Mouse (Mus musculus): ENCODE measurements at regions not wholly inside any gene's neighbourhood (a gene's known extent, or its start where the extent isn't known, plus 50 kb on each side); places are given as distances from the start of the nearest gene placed in this dataset.
A peak's percentile ranks its signal among the peaks of the same experiment; 100 is the strongest.

DNA sequence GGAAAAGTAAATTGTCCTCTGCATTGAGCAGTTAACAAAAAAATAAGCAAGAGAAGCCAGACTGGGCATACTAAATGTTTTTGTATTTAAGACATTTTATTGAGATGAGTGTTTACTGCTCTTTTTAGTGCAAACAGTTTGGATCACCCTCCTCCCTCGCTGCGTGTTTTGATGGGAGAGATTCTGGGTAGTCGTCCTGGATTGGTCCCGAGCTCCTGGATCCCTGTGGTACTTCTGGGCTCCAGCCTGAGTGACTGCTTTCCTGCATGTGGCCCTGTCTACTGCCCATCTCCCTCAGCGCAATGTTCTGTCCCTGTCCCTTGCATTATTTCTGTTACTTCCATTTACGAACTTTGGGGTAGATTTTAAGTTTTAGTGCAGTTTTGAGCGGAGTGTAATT, 179.9 kb upstream of the Tle4 start:
- Histone ChIP-seq H3K4me3 (ENCODE audit: low read depth, low read length) (no peak overlapping the region), H3K27ac (ENCODE audit: low read length) (no peak overlapping the region), H3K9ac (ENCODE audit: low read depth, low read length) (no peak overlapping the region), H3K9me3 (replicated peaks; ENCODE audit: control insufficient read depth, low read length) (no peaks in the 10 kb centered on the region), H3K36me3 (ENCODE audit: control insufficient read depth, insufficient read depth) (no peaks in the 10 kb centered on the region), H3K4me2 (ENCODE audit: low read depth, low read length) (no peak overlapping the region), H3K27me3 (ENCODE audit: control insufficient read depth, insufficient read depth, low read depth, low read length) (no peaks in the 10 kb centered on the region), H3K4me1 (ENCODE audit: control insufficient read depth, low read depth, low read length) (no peaks in the 10 kb centered on the region)
- ATAC-seq (ENCODE audit: low read depth), result no peak
- WGBS (ENCODE audit: insufficient replicate concordance), result 34% methylated on average over 7 of the region's 7 CpGs

GRCm38 (mm10) chr19:14777198-14777597, 179.3 kb upstream of the Tle4 start:
- no peaks in the 10 kb centered on the region for H3K9me3 ChIP-seq (replicated peaks; ENCODE audit: control insufficient read depth, low read length)
- H3K27ac ChIP-seq (ENCODE audit: low read length), result no peak overlapping the region
- no peaks in the 10 kb centered on the region for H3K4me1 ChIP-seq (ENCODE audit: control insufficient read depth, low read depth, low read length)
- 13% methylated on average over 10 of the region's 10 CpGs for WGBS (ENCODE audit: insufficient replicate concordance)
- H3K4me3 ChIP-seq (ENCODE audit: low read depth, low read length), result no peak overlapping the region
- no peak overlapping the region for H3K4me2 ChIP-seq (ENCODE audit: low read depth, low read length)
- no peak overlapping the region for H3K9ac ChIP-seq (ENCODE audit: low read depth, low read length)
- H3K36me3 ChIP-seq (ENCODE audit: control insufficient read depth, insufficient read depth), result no peaks in the 10 kb centered on the region
- no peak for ATAC-seq (ENCODE audit: low read depth)
- no peaks in the 10 kb centered on the region for H3K27me3 ChIP-seq (ENCODE audit: control insufficient read depth, insufficient read depth, low read depth, low read length)

DNA sequence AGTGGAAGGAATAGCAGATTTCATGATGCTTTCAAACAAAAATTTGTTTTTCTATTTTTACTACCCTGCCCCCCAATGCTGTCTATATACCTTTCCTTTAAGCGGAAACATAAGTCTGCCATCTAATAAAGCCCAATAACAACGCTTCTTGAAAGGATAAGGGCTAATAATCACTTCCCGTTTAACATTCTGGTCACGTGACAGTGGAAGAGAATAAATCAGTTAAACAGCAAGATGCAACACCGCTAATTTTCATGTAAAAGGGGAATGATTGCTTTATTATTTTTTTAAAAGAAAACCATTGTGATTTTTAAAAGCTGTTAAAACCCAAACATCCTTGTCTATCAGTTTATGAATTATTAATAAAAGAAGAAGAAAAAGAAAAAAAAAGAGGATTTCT, 178.9 kb upstream of the Tle4 start:
- no peak overlapping the region for H3K4me2 ChIP-seq (ENCODE audit: low read depth, low read length)
- H3K4me3 ChIP-seq (ENCODE audit: low read depth, low read length), result no peak overlapping the region
- no peaks in the 10 kb centered on the region for H3K36me3 ChIP-seq (ENCODE audit: control insufficient read depth, insufficient read depth)
- H3K27ac ChIP-seq (ENCODE audit: low read length), result no peak overlapping the region
- no peaks in the 10 kb centered on the region for H3K4me1 ChIP-seq (ENCODE audit: control insufficient read depth, low read depth, low read length)
- WGBS (ENCODE audit: insufficient replicate concordance), result 56% methylated on average over 5 of the region's 5 CpGs
- H3K27me3 ChIP-seq (ENCODE audit: control insufficient read depth, insufficient read depth, low read depth, low read length), result no peaks in the 10 kb centered on the region
- no peaks in the 10 kb centered on the region for H3K9me3 ChIP-seq (replicated peaks; ENCODE audit: control insufficient read depth, low read length)
- no peak for ATAC-seq (ENCODE audit: low read depth)
- no peak overlapping the region for H3K9ac ChIP-seq (ENCODE audit: low read depth, low read length)

GRCm38 (mm10) chr19:14772794-14773193, 174.9 kb upstream of the Tle4 start:
- no peak for ATAC-seq (ENCODE audit: low read depth)
- H3K9ac ChIP-seq (ENCODE audit: low read depth, low read length), result no peak overlapping the region
- no peak overlapping the region for H3K4me3 ChIP-seq (ENCODE audit: low read depth, low read length)
- no peaks in the 10 kb centered on the region for H3K9me3 ChIP-seq (replicated peaks; ENCODE audit: control insufficient read depth, low read length)
- no peak overlapping the region for H3K27ac ChIP-seq (ENCODE audit: low read length)
- 38% methylated on average over 2 of the region's 2 CpGs for WGBS (ENCODE audit: insufficient replicate concordance)
- no peaks in the 10 kb centered on the region for H3K36me3 ChIP-seq (ENCODE audit: control insufficient read depth, insufficient read depth)
- H3K27me3 ChIP-seq (ENCODE audit: control insufficient read depth, insufficient read depth, low read depth, low read length), result no peaks in the 10 kb centered on the region
- no peak overlapping the region for H3K4me2 ChIP-seq (ENCODE audit: low read depth, low read length)
- no peaks in the 10 kb centered on the region for H3K4me1 ChIP-seq (ENCODE audit: control insufficient read depth, low read depth, low read length)

- Histone ChIP-seq H3K36me3 (ENCODE audit: control insufficient read depth, insufficient read depth) (no peaks in the 10 kb centered on the region), H3K4me1 (ENCODE audit: control insufficient read depth, low read depth, low read length) (no peaks in the 10 kb centered on the region), H3K27ac (ENCODE audit: low read length) (no peak overlapping the region), H3K4me3 (ENCODE audit: low read depth, low read length) (no peak overlapping the region), H3K9me3 (replicated peaks; ENCODE audit: control insufficient read depth, low read length) (no peaks in the 10 kb centered on the region), H3K4me2 (ENCODE audit: low read depth, low read length) (no peak overlapping the region), H3K9ac (ENCODE audit: low read depth, low read length) (no peak overlapping the region), H3K27me3 (ENCODE audit: control insufficient read depth, insufficient read depth, low read depth, low read length) (no peaks in the 10 kb centered on the region)
- no peak for ATAC-seq (ENCODE audit: low read depth)
Observed at GRCm38 (mm10) chr19:14752646-14753045, 154.8 kb upstream of the Tle4 start.

DNA sequence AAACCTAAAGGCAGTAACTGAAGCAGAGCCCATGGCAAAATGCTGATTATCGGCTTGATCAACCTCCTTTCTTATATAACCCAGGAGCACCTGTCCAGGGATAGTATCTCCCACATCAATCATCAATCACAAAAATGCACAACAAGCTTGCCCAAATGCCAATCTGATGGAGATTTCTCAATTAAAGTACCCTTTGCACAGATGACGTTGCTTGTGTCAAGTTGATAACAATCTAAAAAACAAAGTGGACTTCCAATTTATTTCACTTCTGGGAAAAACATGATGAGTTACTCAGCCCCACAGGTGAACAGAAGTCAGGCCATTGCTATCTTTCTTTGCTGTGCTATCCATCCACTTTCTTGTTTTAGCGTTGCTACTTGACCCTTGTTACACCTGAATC, 144.5 kb upstream of the Tle4 start:
- WGBS (ENCODE audit: insufficient replicate concordance), result 69% methylated on average over 3 of the region's 3 CpGs
- no peak for ATAC-seq (ENCODE audit: low read depth)

GRCm38 (mm10) chr19:14740936-14741335, 143.1 kb upstream of the Tle4 start:
- Histone ChIP-seq H3K9me3 (replicated peaks; ENCODE audit: control insufficient read depth, low read length) (no peaks in the 10 kb centered on the region), H3K4me3 (ENCODE audit: low read depth, low read length) (no peak overlapping the region), H3K36me3 (ENCODE audit: control insufficient read depth, insufficient read depth) (no peaks in the 10 kb centered on the region), H3K9ac (ENCODE audit: low read depth, low read length) (no peak overlapping the region), H3K27me3 (ENCODE audit: control insufficient read depth, insufficient read depth, low read depth, low read length) (no peaks in the 10 kb centered on the region), H3K4me2 (ENCODE audit: low read depth, low read length) (no peak overlapping the region), H3K27ac (ENCODE audit: low read length) (no peak overlapping the region), H3K4me1 (ENCODE audit: control insufficient read depth, low read depth, low read length) (no peaks in the 10 kb centered on the region)
- WGBS (ENCODE audit: insufficient replicate concordance), result 53% methylated on average over 1 of the region's 1 CpGs
- no peak for ATAC-seq (ENCODE audit: low read depth)

More for the DNA sequence above, 144.5 kb upstream of the Tle4 start:
- no peaks in the 10 kb centered on the region for H3K4me1 ChIP-seq (ENCODE audit: control insufficient read depth, low read depth, low read length)
- H3K4me3 ChIP-seq (ENCODE audit: low read depth, low read length), result no peak overlapping the region
- H3K9me3 ChIP-seq (replicated peaks; ENCODE audit: control insufficient read depth, low read length), result no peaks in the 10 kb centered on the region
- H3K27me3 ChIP-seq (ENCODE audit: control insufficient read depth, insufficient read depth, low read depth, low read length), result no peaks in the 10 kb centered on the region
- H3K27ac ChIP-seq (ENCODE audit: low read length), result no peak overlapping the region
- H3K4me2 ChIP-seq (ENCODE audit: low read depth, low read length), result no peak overlapping the region
- H3K9ac ChIP-seq (ENCODE audit: low read depth, low read length), result no peak overlapping the region
- no peaks in the 10 kb centered on the region for H3K36me3 ChIP-seq (ENCODE audit: control insufficient read depth, insufficient read depth)

DNA sequence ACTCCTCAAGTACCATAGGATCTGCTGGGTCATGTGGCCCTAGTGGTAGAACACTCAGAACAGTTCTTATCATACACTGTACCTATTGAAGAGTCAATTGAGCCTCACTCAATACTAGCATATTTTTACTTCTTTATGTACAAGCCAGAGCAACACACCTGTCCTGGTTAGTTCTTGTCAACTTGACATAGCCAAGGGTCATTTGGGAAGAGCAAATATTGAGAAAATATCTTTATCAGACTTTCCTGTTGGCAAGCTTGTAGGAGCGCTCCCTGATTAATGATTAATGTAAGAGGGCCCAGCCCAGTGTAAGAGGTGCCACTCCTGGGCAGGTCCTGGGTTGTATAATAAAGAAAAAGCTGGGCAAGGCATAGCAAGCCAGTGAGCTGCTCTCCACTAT, 142.3 kb upstream of the Tle4 start:
- H3K4me1 ChIP-seq (ENCODE audit: control insufficient read depth, low read depth, low read length), result no peaks in the 10 kb centered on the region

GRCm38 (mm10) chr19:14736514-14736913, 138.7 kb upstream of the Tle4 start:
- no peak overlapping the region for H3K4me2 ChIP-seq (ENCODE audit: low read depth, low read length)
- 44% methylated on average over 1 of the region's 1 CpGs for WGBS (ENCODE audit: insufficient replicate concordance)
- no peaks in the 10 kb centered on the region for H3K27me3 ChIP-seq (ENCODE audit: control insufficient read depth, insufficient read depth, low read depth, low read length)
- H3K9ac ChIP-seq (ENCODE audit: low read depth, low read length), result no peak overlapping the region
- ATAC-seq (ENCODE audit: low read depth), result no peak
- no peaks in the 10 kb centered on the region for H3K4me1 ChIP-seq (ENCODE audit: control insufficient read depth, low read depth, low read length)
- H3K36me3 ChIP-seq (ENCODE audit: control insufficient read depth, insufficient read depth), result no peaks in the 10 kb centered on the region
- no peak overlapping the region for H3K4me3 ChIP-seq (ENCODE audit: low read depth, low read length)
- H3K9me3 ChIP-seq (replicated peaks; ENCODE audit: control insufficient read depth, low read length), result no peaks in the 10 kb centered on the region
- no peak overlapping the region for H3K27ac ChIP-seq (ENCODE audit: low read length)

More for the DNA sequence above, 142.3 kb upstream of the Tle4 start:
- H3K27me3 ChIP-seq (ENCODE audit: control insufficient read depth, insufficient read depth, low read depth, low read length), result no peaks in the 10 kb centered on the region
- no peaks in the 10 kb centered on the region for H3K9me3 ChIP-seq (replicated peaks; ENCODE audit: control insufficient read depth, low read length)
- peak; percentile 72 for ATAC-seq (ENCODE audit: low read depth)
- H3K27ac ChIP-seq (ENCODE audit: low read length), result no peak overlapping the region
- no peak overlapping the region for H3K9ac ChIP-seq (ENCODE audit: low read depth, low read length)
- WGBS (ENCODE audit: insufficient replicate concordance), result 66% methylated on average over 1 of the region's 1 CpGs
- H3K4me2 ChIP-seq (ENCODE audit: low read depth, low read length), result no peak overlapping the region
- no peak overlapping the region for H3K4me3 ChIP-seq (ENCODE audit: low read depth, low read length)
- H3K36me3 ChIP-seq (ENCODE audit: control insufficient read depth, insufficient read depth), result no peaks in the 10 kb centered on the region

GRCm38 (mm10) chr19:14725329-14725728, 127.5 kb upstream of the Tle4 start:
- Histone ChIP-seq H3K9ac (ENCODE audit: low read depth, low read length) (no peak overlapping the region), H3K27me3 (ENCODE audit: control insufficient read depth, insufficient read depth, low read depth, low read length) (no peaks in the 10 kb centered on the region; the same call in 1 of the 2 replicates), H3K4me1 (ENCODE audit: control insufficient read depth, low read depth, low read length) (no peaks in the 10 kb centered on the region), H3K9me3 (replicated peaks; ENCODE audit: control insufficient read depth, low read length) (no peaks in the 10 kb centered on the region), H3K4me3 (ENCODE audit: low read depth, low read length) (no peak overlapping the region), H3K27ac (ENCODE audit: low read length) (no peak overlapping the region), H3K4me2 (ENCODE audit: low read depth, low read length) (no peak overlapping the region), H3K36me3 (ENCODE audit: control insufficient read depth, insufficient read depth) (no peaks in the 10 kb centered on the region)
- ATAC-seq (ENCODE audit: low read depth), result no peak
- 43% methylated on average over 3 of the region's 3 CpGs for WGBS (ENCODE audit: insufficient replicate concordance)

Measured in liver, embryonic 16.5 days (tissue).